Mouse (Mus musculus) limb, embryonic 12.5 days (tissue): ENCODE data around the gene Bcl11a. TPM values are rescaled to one million over a fixed set of nuclear protein-coding genes. Genes with fewer than 3 reads are reported as not detected.

Experiments
- ATAC-seq: fragments of 200-750 bp; cut with Nextera tagmentation; 2 replicates; pipeline ENCODE4 v1.8.0; 2017; ENCODE audit warnings: low read depth, moderate TSS enrichment; ENCODE audit not compliant: insufficient number of reproducible peaks, insufficient read depth, low FRiP score, low TSS enrichment
- H3K27ac ChIP-seq: fragments of 300-500 bp; sonication (generic); 2 replicates; pipeline ENCODE4 v1.5.1; 2016; ENCODE audit warnings: mild to moderate bottlenecking, moderate library complexity
- H3K27me3 ChIP-seq: fragments of 300-500 bp; sonication (generic); 2 replicates; pipeline ENCODE4 v1.6.1; 2016; ENCODE audit warnings: mild to moderate bottlenecking, moderate library complexity
- H3K36me3 ChIP-seq: fragments of 300-500 bp; sonication (generic); 2 replicates; pipeline ENCODE4 v1.6.1; 2016; ENCODE audit warnings: mild to moderate bottlenecking, moderate library complexity
- H3K4me1 ChIP-seq: fragments of 300-500 bp; sonication (generic); replicated peaks from 2 replicates; pipeline ENCODE4 v1.6.1; 2016
- H3K4me2 ChIP-seq: fragments of 300-500 bp; sonication (generic); 2 replicates; pipeline ENCODE4 v1.6.1; 2016; ENCODE audit warnings: mild to moderate bottlenecking, moderate library complexity
- H3K4me3 ChIP-seq: fragments of 300-500 bp; sonication (generic); replicated peaks from 2 replicates; pipeline ENCODE4 v1.5.1; 2016; ENCODE audit warnings: mild to moderate bottlenecking
- H3K9ac ChIP-seq: fragments of 300-500 bp; sonication (generic); replicated peaks from 2 replicates; pipeline ENCODE4 v1.6.1; 2016; ENCODE audit warnings: mild to moderate bottlenecking, moderate library complexity
- H3K9me3 ChIP-seq: fragments of 300-500 bp; sonication (generic); 2 replicates; pipeline ENCODE4 v1.6.1; 2016; ENCODE audit warnings: mild to moderate bottlenecking, moderate library complexity
- WGBS: fragments of 180-500 bp; shearing (Covaris S2); methylation state at CpG from one replicate; pipeline ENCODE4 v1.1.7; 2016; 5-methylcytosine and 5-hydroxymethylcytosine counted together
- polyA plus RNA-seq: library from polyadenylated mRNA; unstranded; fragments of >200 nt; fragmentation: Nextera tagmentation; extraction: Ambion mirVana; gene quantifications from 2 replicates; pipeline ENCODE4 v1.2.1, GENCODE M21; 2016

The Bcl11a gene
- polyA plus RNA-seq, 1 experiment from 2014 or later = 109 TPM

GRCm38 (mm10) chr11:24133484-24133883, 55.6 kb downstream of the Bcl11a start:
- H3K9me3 ChIP-seq = no peaks in the 10 kb centered on the region
- H3K4me2 ChIP-seq = no peak overlapping the region
- WGBS = 71% methylated on average over 3 of the region's 3 CpGs
- no peaks in the 10 kb centered on the region for H3K27me3 ChIP-seq
- H3K36me3 ChIP-seq = peaks cover 53% of the 10 kb centered on the region
- peaks cover 32% of the 10 kb centered on the region for H3K4me1 ChIP-seq
- H3K27ac ChIP-seq = no peak overlapping the region
- no peak for ATAC-seq
- H3K4me3 ChIP-seq = no peak overlapping the region
- no peak overlapping the region for H3K9ac ChIP-seq

GRCm38 (mm10) chr11:24133928-24134327, 56.1 kb downstream of the Bcl11a start:
- WGBS = 88% methylated on average over 5 of the region's 5 CpGs
- Histone ChIP-seq H3K27me3 (no peaks in the 10 kb centered on the region), H3K4me3 (no peak overlapping the region), H3K27ac (no peak overlapping the region), H3K4me2 (no peak overlapping the region), H3K4me1 (peaks cover 30% of the 10 kb centered on the region), H3K36me3 (peaks cover 56% of the 10 kb centered on the region), H3K9me3 (no peaks in the 10 kb centered on the region), H3K9ac (no peak overlapping the region)
- ATAC-seq = no peak

GRCm38 (mm10) chr11:24135244-24135643, 57.4 kb downstream of the Bcl11a start:
- WGBS = 75% methylated on average over 2 of the region's 2 CpGs
- ATAC-seq = no peak
- Histone ChIP-seq H3K4me1 (peaks cover 33% of the 10 kb centered on the region), H3K9me3 (no peaks in the 10 kb centered on the region), H3K9ac (no peak overlapping the region), H3K4me2 (no peak overlapping the region), H3K27me3 (no peaks in the 10 kb centered on the region), H3K27ac (no peak overlapping the region), H3K36me3 (peaks cover 56% of the 10 kb centered on the region), H3K4me3 (no peak overlapping the region)

GRCm38 (mm10) chr11:24136084-24136785, 58.4 kb downstream of the Bcl11a start:
- Histone ChIP-seq H3K36me3 (peaks cover 47% of the 10 kb centered on the region), H3K4me3 (no peak overlapping the region), H3K9ac (no peak overlapping the region), H3K4me2 (no peak overlapping the region), H3K9me3 (no peaks in the 10 kb centered on the region), H3K27me3 (no peaks in the 10 kb centered on the region), H3K27ac (no peak overlapping the region), H3K4me1 (peaks cover 42% of the 10 kb centered on the region)
- no peak for ATAC-seq
- whole genome bisulfite sequencing = 70% methylated on average over 6 of the region's 6 CpGs

GRCm38 (mm10) chr11:24137891-24138290, 60.0 kb downstream of the Bcl11a start:
- Histone ChIP-seq H3K27me3 (no peaks in the 10 kb centered on the region), H3K4me3 (no peak overlapping the region), H3K9me3 (no peaks in the 10 kb centered on the region), H3K9ac (no peak overlapping the region), H3K4me2 (no peak overlapping the region), H3K4me1 (peaks cover 47% of the 10 kb centered on the region), H3K27ac (no peak overlapping the region), H3K36me3 (peaks cover 47% of the 10 kb centered on the region)
- no peak for ATAC-seq
- WGBS = 96% methylated on average over 2 of the region's 2 CpGs

GRCm38 (mm10) chr11:24138600-24139375, 60.9 kb downstream of the Bcl11a start:
- Histone ChIP-seq H3K4me2 (no peak overlapping the region), H3K27me3 (no peaks in the 10 kb centered on the region), H3K4me1 (peaks cover 44% of the 10 kb centered on the region), H3K4me3 (no peak overlapping the region), H3K36me3 (peaks cover 50% of the 10 kb centered on the region), H3K9me3 (no peaks in the 10 kb centered on the region), H3K9ac (no peak overlapping the region), H3K27ac (no peak overlapping the region)
- no peak for ATAC-seq
- 87% methylated on average over 9 of the region's 9 CpGs for WGBS

- 85% methylated on average over 6 of the region's 6 CpGs for WGBS
- H3K36me3 ChIP-seq = peaks cover 51% of the 10 kb centered on the region
- peaks cover 49% of the 10 kb centered on the region for H3K4me1 ChIP-seq
- no peak for ATAC-seq
- H3K9me3 ChIP-seq = no peaks in the 10 kb centered on the region
- H3K4me2 ChIP-seq = no peak overlapping the region
- H3K27me3 ChIP-seq = no peaks in the 10 kb centered on the region
- H3K27ac ChIP-seq = no peak overlapping the region
- H3K9ac ChIP-seq = no peak overlapping the region
- H3K4me3 ChIP-seq = no peak overlapping the region
Measured at GRCm38 (mm10) chr11:24139432-24139831, 61.6 kb downstream of the Bcl11a start.

- Histone ChIP-seq H3K4me1 (peaks cover 54% of the 10 kb centered on the region), H3K4me2 (no peak overlapping the region), H3K9me3 (no peaks in the 10 kb centered on the region), H3K36me3 (peaks cover 53% of the 10 kb centered on the region), H3K4me3 (no peak overlapping the region), H3K9ac (no peak overlapping the region), H3K27ac (no peak overlapping the region), H3K27me3 (no peaks in the 10 kb centered on the region)
- WGBS = 86% methylated on average over 2 of the region's 2 CpGs
- ATAC-seq = no peak
Measured at GRCm38 (mm10) chr11:24139952-24140351, 62.1 kb downstream of the Bcl11a start.

- H3K27me3 ChIP-seq = no peaks in the 10 kb centered on the region
- no peaks in the 10 kb centered on the region for H3K9me3 ChIP-seq
- peaks cover 55% of the 10 kb centered on the region for H3K36me3 ChIP-seq
- WGBS = 78% methylated on average over 2 of the region's 2 CpGs
- no peak for ATAC-seq
- no peak overlapping the region for H3K9ac ChIP-seq
- H3K4me3 ChIP-seq = no peak overlapping the region
- no peak overlapping the region for H3K4me2 ChIP-seq
- H3K4me1 ChIP-seq = peaks cover 54% of the 10 kb centered on the region
- H3K27ac ChIP-seq = 0 out of 2 replicates have a peak overlapping the region, but pooled peaks have one; percentile 1
Measured at GRCm38 (mm10) chr11:24140948-24141347, 63.1 kb downstream of the Bcl11a start.

GRCm38 (mm10) chr11:24141479-24142251, 63.8 kb downstream of the Bcl11a start:
- no peaks in the 10 kb centered on the region for H3K9me3 ChIP-seq
- 60% methylated on average over 10 of the region's 10 CpGs for WGBS

GRCm38 (mm10) chr11:24142316-24142715, 64.5 kb downstream of the Bcl11a start:
- no peak for ATAC-seq
- H3K27ac ChIP-seq = no peak overlapping the region
- H3K4me3 ChIP-seq = no peak overlapping the region
- H3K4me2 ChIP-seq = no peak overlapping the region
- no peaks in the 10 kb centered on the region for H3K27me3 ChIP-seq
- no peak overlapping the region for H3K9ac ChIP-seq
- H3K4me1 ChIP-seq = peaks cover 51% of the 10 kb centered on the region
- no peaks in the 10 kb centered on the region for H3K9me3 ChIP-seq
- WGBS = 26% methylated on average over 9 of the region's 9 CpGs
- peaks cover 55% of the 10 kb centered on the region for H3K36me3 ChIP-seq

More at GRCm38 (mm10) chr11:24141479-24142251, 63.8 kb downstream of the Bcl11a start:
- H3K4me3 ChIP-seq = no peak overlapping the region
- 0 out of 2 replicates have a peak overlapping the region, but pooled peaks have one; percentile 1 for H3K27ac ChIP-seq
- H3K27me3 ChIP-seq = no peaks in the 10 kb centered on the region
- ATAC-seq = 0 out of 2 replicates have a peak, but pooled peaks have one; percentile 29
- H3K9ac ChIP-seq = no peak overlapping the region
- peaks cover 55% of the 10 kb centered on the region for H3K4me1 ChIP-seq
- H3K4me2 ChIP-seq = no peak overlapping the region
- H3K36me3 ChIP-seq = peaks cover 55% of the 10 kb centered on the region
